Mouse (Mus musculus) CH12.LX (cell line): ENCODE data around the gene Ppig.
A peak's percentile ranks its signal among the peaks of the same experiment; 100 is the strongest.

Experiments
- BHLHE40 ChIP-seq: IDR thresholded peaks from 2 replicates; pipeline ENCODE4 v1.6.1; 2011; ENCODE audit warnings: mild to moderate bottlenecking, low read depth, low read length, improper control_type of control experiment
- CTCF ChIP-seq, 2 experiments: IDR thresholded peaks in 1 of 2; conservative IDR thresholded peaks in 1 of 2; 2 replicates each; pipeline ENCODE4 v1.5.1; 2011 to 2012; ENCODE audit warnings: low read depth in 2 of 2, low read length in 2 of 2, improper control_type of control experiment in 1 of 2, inconsistent platforms in 1 of 2, mild to moderate bottlenecking in 1 of 2, moderate library complexity in 1 of 2
- E2F4 ChIP-seq: IDR thresholded peaks from 2 replicates; pipeline ENCODE4 v1.6.1; 2011; ENCODE audit warnings: low read depth, low read length, improper control_type of control experiment; ENCODE audit not compliant: insufficient replicate concordance
- ELF1 ChIP-seq: IDR thresholded peaks from 2 replicates; pipeline ENCODE4 v1.6.1; 2014; ENCODE audit warnings: low read depth, mild to moderate bottlenecking, inconsistent platforms, low read length, improper control_type of control experiment
- EP300 ChIP-seq: IDR thresholded peaks from 2 replicates; pipeline ENCODE4 v1.6.1; 2011; ENCODE audit warnings: low read length, improper control_type of control experiment
- ETS1 ChIP-seq: conservative IDR thresholded peaks from 2 replicates; pipeline ENCODE4 v1.6.1; 2012; ENCODE audit warnings: low read depth, mild to moderate bottlenecking, inconsistent platforms, low read length, improper control_type of control experiment, moderate library complexity
- MAX ChIP-seq: IDR thresholded peaks from 2 replicates; pipeline ENCODE4 v1.6.1; 2011; ENCODE audit warnings: low read length, improper control_type of control experiment
- TCF12 ChIP-seq: IDR thresholded peaks from 2 replicates; pipeline ENCODE4 v1.6.1; 2014; ENCODE audit warnings: low read depth, mild to moderate bottlenecking, inconsistent platforms, low read length, improper control_type of control experiment
- USF1 ChIP-seq: IDR thresholded peaks from 2 replicates; pipeline ENCODE4 v1.6.1; 2014; ENCODE audit warnings: low read depth, mild to moderate bottlenecking, inconsistent platforms, low read length, improper control_type of control experiment
- USF2 ChIP-seq: conservative IDR thresholded peaks from 2 replicates; pipeline ENCODE4 v1.6.1; 2011; ENCODE audit warnings: low read depth, low read length, improper control_type of control experiment
- ZNF384 ChIP-seq: IDR thresholded peaks from 2 replicates; pipeline ENCODE4 v1.6.1; 2012; ENCODE audit warnings: low read depth, low read length, improper control_type of control experiment, inconsistent platforms

- TF ChIP-seq BHLHE40 = no peak
- TF ChIP-seq USF2 = no peak
- no peak for TF ChIP-seq ELF1
- TF ChIP-seq EP300 = 0 out of 2 replicates have a peak, but pooled peaks have one; percentile 16
- no peak for TF ChIP-seq TCF12
- no peak for TF ChIP-seq CTCF (conservative IDR thresholded peaks at IDR 0.05 in 1 of 2, IDR thresholded peaks at IDR 0.05 in 1 of 2; ENCODE audit: low read depth in 2 of 2, low read length in 2 of 2)
- no peak for TF ChIP-seq ZNF384
- no peak for TF ChIP-seq MAX
- no peak for TF ChIP-seq E2F4
- TF ChIP-seq USF1 = no peak
- TF ChIP-seq ETS1 = no peak
Observed at GRCm38 (mm10) chr2:69722273-69722649, at the start of gene Ppig.
